Mouse (Mus musculus): ENCODE measurements around the gene Ccar1.
A peak's percentile ranks its signal among the peaks of the same experiment; 100 is the strongest.
"Not testable (repeated sequence)": the region's sequence is repeated elsewhere in the genome, so short reads cannot be mapped to it uniquely, and the experiment has no call there.

Ccar1 gene

DNA sequence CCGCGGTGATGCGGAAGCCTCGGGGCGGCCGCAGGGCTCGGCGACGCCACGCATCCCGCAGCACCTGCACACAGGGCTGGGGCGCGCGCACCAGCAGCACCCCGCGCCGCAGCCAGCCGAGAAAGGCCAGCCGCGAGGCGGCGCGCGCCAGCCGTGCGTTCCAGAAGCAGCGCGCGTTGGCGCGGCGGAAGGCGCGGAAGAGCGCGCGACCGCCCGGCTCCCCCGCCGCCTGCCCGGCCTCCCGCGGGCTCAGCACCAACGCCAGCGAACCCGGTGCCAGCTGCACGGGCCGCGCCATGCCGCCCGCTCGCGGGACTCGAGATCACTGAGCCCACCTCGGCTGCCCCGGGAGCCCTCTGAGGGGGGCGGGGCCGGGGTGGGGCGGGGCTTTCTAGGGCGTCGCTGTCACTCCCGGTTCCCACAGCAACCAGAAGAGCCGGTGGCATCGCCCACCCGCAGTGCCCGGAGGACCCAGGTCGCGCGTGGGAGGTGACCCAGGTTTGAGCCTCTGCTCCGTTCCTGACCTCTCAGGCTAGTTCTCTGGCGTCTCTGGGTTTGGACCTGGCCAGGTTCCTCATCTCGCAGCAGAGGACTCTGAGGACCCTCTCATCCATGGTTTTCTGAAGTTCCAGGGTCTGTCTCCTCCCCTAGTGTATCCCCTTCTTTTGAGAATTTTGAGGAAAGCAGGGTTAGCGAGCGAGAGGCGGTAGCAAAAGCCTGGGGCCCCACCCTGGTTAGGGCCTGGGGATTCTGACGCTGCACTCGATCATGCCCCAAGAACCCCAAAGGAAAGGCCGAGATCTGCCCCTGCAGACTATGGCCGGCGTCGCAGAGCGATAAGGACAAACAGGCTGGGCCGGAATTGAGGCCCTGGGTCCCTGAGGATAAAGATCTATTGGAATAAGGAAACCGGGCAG is 66.1 kb downstream of the Ccar1 start, which contains the start of gene Stox1:
Gene Stox1 (minus strand): TSS at position 358 of the 917 bp plus-strand sequence.
- DNase-seq (ENCODE audit: low read depth, low spot score), result peak; percentile 75

DNA sequence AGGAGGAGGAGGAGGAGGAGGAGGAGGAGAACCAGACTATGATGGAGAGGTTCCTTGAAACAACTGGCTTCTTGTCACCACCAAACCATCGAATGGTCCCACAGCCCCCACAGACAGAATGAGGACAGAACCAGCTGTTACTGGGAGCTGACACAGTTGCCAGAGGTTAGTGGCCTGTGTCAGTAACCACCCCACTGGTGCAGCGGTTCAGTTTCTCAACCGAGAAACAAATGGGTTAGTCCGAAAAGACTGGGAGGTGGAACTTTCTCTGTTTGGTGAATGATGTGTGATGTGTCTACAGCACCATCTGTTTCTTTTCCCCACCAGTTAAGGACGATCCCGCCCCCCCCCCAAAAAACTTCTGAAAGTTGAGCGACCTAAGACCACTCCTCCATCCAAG is 67.2 kb downstream of the Ccar1 start:
- DNase-seq (ENCODE audit: low read depth, low spot score), result no peak

DNA sequence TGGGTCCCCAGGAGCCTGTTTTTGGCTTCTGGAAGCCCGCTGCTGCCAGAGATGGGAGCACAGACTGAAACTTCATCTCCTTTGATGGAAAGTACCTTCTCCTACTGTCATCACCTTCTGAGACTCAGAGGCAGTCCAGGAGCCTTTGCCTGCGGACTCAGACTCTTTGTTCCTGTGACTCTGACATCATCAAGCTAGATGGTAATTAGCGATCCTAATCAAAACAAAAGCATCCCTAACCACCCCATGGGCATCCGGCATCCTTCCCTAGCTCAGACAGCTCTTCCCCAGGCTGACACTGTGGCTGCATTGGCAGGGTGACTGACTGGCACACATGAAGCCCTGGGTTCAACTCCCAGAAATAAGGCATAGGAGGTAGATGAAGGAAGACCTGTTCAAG is 69.4 kb downstream of the Ccar1 start:
- no peak for DNase-seq (ENCODE audit: low read depth, low spot score)

GRCm38 (mm10) chr10:62720574-62720973 is 71.5 kb downstream of the Ccar1 start:
- not testable (repeated sequence) for DNase-seq (ENCODE audit: low read depth, low spot score)

DNA sequence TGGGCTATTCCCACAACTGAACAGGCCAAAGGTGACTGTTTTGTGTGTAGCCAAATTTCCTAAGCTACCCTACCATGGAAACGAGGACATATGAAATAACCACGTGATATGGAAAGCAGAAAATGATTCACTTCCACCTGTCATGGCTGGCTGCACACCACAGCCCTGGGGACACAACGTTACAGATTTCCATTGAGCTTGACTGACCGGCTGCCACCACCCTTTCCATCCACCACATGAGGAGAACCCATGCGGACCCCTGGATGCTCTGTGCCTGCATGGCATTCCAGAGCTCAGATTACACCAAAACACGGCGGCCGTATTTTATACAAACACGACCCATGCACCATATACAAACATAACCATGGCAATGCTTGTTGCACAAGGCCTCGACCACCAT is 78.6 kb downstream of the Ccar1 start:
- no peak for DNase-seq (ENCODE audit: low read depth, low spot score)

DNA sequence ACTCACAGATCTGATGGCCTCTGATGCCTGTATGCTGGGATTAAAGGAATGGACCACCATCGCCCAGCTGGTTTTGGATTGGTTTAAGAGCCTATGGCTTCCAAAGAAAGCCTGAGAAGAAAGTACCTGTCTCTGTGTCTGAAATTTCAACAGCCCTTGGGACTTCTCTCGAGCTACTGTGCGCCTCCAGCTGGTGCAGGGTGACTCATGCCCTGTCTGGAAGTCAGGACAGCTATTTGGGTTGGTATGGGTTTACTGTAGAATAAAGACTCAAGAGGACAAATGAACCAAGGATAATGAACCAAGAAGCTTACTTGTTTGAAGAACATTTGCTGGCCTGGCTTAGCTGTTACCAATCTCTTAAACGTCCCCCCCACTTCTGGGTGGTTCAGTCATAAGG is 88.5 kb downstream of the Ccar1 start:
- no peak for DNase-seq (ENCODE audit: low read depth, low spot score)

DNA sequence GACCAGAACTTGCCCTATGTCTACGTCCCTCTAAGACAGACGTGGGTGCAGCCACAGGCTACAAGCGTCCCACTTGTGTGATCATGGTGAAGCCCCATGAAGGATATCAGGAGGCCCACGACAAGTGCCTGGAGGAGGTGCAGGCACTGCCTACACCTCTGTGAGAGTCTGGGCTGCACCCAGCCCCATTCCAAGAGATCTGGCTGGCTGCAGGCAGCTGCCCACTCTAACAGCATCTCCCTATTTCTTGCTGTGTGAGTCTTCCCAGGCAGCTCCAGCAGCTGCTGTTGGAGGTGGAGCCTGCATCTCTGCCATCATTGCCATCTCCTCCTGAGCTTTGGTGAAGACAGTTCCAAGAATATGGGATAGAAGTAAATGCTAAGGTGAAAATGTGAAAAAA is 89.7 kb downstream of the Ccar1 start:
- no peak for DNase-seq (ENCODE audit: low read depth, low spot score)

All from ZHBTc4 (cell line).